Mouse (Mus musculus) ES-Bruce4 (cell line): ENCODE measurements around the gene Etv2. TPM values are rescaled to one million over a fixed set of nuclear protein-coding genes. Genes with fewer than 3 reads are reported as not detected.
A peak's percentile ranks its signal among the peaks of the same experiment; 100 is the strongest.

Experiments used
- H3K27ac ChIP-seq: 2 replicates; pipeline ENCODE4 v1.5.1; 2012; ENCODE audit warnings: low read length, inconsistent platforms; ENCODE audit not compliant: insufficient read depth
- H3K27me3 ChIP-seq: 2 replicates; pipeline ENCODE4 v1.6.1; 2012; ENCODE audit warnings: mild to moderate bottlenecking, low read length, inconsistent platforms; ENCODE audit not compliant: control insufficient read depth, poor library complexity, insufficient read depth, severe bottlenecking
- H3K36me3 ChIP-seq: 2 replicates; pipeline ENCODE4 v1.6.1; 2012; ENCODE audit warnings: inconsistent platforms, mild to moderate bottlenecking, low read length, moderate library complexity; ENCODE audit not compliant: control insufficient read depth, poor library complexity, insufficient read depth, severe bottlenecking
- H3K4me1 ChIP-seq: one replicate; pipeline ENCODE4 v1.8.1; 2011; ENCODE audit warnings: low read length; ENCODE audit not compliant: control insufficient read depth, insufficient read depth
- H3K4me3 ChIP-seq: 2 replicates; pipeline ENCODE4 v1.5.1; 2011; ENCODE audit warnings: low read depth, mild to moderate bottlenecking, low read length
- H3K9ac ChIP-seq: 2 replicates; pipeline ENCODE4 v1.6.1; 2012; ENCODE audit warnings: low read depth, mild to moderate bottlenecking, inconsistent platforms; ENCODE audit not compliant: poor library complexity, severe bottlenecking
- H3K9me3 ChIP-seq: replicated peaks from 2 replicates; pipeline ENCODE4 v1.6.1; 2012; ENCODE audit warnings: mild to moderate bottlenecking, low read length, inconsistent platforms; ENCODE audit not compliant: control insufficient read depth, poor library complexity, insufficient read depth, severe bottlenecking
- CTCF ChIP-seq: IDR thresholded peaks from one replicate; pipeline ENCODE4 v1.8.1; 2011; ENCODE audit warnings: low read depth, low read length
- EP300 ChIP-seq: IDR thresholded peaks from 2 replicates; pipeline ENCODE4 v1.6.1; 2011; ENCODE audit warnings: low read depth, low read length; ENCODE audit not compliant: insufficient read depth
- POLR2A ChIP-seq: IDR thresholded peaks from one replicate; pipeline ENCODE4 v1.8.1; 2011; ENCODE audit warnings: low read length; ENCODE audit not compliant: insufficient read depth
- polyA plus RNA-seq: library from polyadenylated mRNA; stranded (reverse); fragments of >200 nt; gene quantifications from 2 replicates; pipeline ENCODE4 v1.2.4, GENCODE M21; 2011; ENCODE audit warnings: low read depth; ENCODE audit not compliant: missing spikeins, insufficient read depth, insufficient read length

Gene Etv2
- polyA plus RNA-seq, 1 experiment: 3.3 TPM

- Histone ChIP-seq H3K36me3 (no peaks in the 10 kb centered on the region), H3K27ac (no peak overlapping the region), H3K9me3 (no peaks in the 10 kb centered on the region), H3K27me3 (no peaks in the 10 kb centered on the region), H3K9ac (peak overlapping the region; percentile 11; the same call in 1 of the 2 replicates), H3K4me1 (peaks cover 1% of the 10 kb centered on the region), H3K4me3 (peak overlapping the region; percentile 21)
- TF ChIP-seq CTCF: no peak
- no peak for TF ChIP-seq POLR2A
- no peak for TF ChIP-seq EP300
Measured at GRCm38 (mm10) chr7:30633762-30634412, 1.8 kb downstream of the Etv2 start.

GRCm38 (mm10) chr7:30629013-30629412, 6.6 kb downstream of the Etv2 start:
- Histone ChIP-seq H3K4me1 (no peaks in the 10 kb centered on the region), H3K27me3 (no peaks in the 10 kb centered on the region), H3K36me3 (peaks cover 3% of the 10 kb centered on the region; the same call in 1 of the 2 replicates), H3K27ac (no peak overlapping the region), H3K9ac (no peak overlapping the region), H3K4me3 (no peak overlapping the region), H3K9me3 (no peaks in the 10 kb centered on the region)
- TF ChIP-seq POLR2A (no peak), CTCF (no peak), EP300 (no peak)

GRCm38 (mm10) chr7:30626647-30627046, 9.0 kb downstream of the Etv2 start:
- Histone ChIP-seq H3K9ac (peak overlapping the region; percentile 81; the same call in 1 of the 2 replicates), H3K27ac (peak overlapping the region; percentile 67; the same call in 1 of the 2 replicates), H3K27me3 (no peaks in the 10 kb centered on the region), H3K4me3 (no peak overlapping the region), H3K36me3 (peaks cover 16% of the 10 kb centered on the region), H3K4me1 (no peaks in the 10 kb centered on the region), H3K9me3 (no peaks in the 10 kb centered on the region)
- TF ChIP-seq POLR2A: no peak
- TF ChIP-seq CTCF: no peak
- no peak for TF ChIP-seq EP300

- H3K9ac ChIP-seq: peak within 1 kb of the TSS; percentile 81
- TF ChIP-seq CTCF: no peak
- peak; percentile 39 for TF ChIP-seq POLR2A
- no peaks in the 10 kb centered on the region for H3K27me3 ChIP-seq
- no peaks in the 10 kb centered on the region for H3K4me1 ChIP-seq
- peaks cover 16% of the 10 kb centered on the region for H3K36me3 ChIP-seq
- no peaks in the 10 kb centered on the region for H3K9me3 ChIP-seq
- peak within 1 kb of the TSS; percentile 96 for H3K4me3 ChIP-seq
- H3K27ac ChIP-seq: peak within 1 kb of the TSS; percentile 67; the same call in 1 of the 2 replicates
Measured at GRCm38 (mm10) chr7:30625530-30626384, 9.9 kb downstream of the Etv2 start, which contains the start of gene Cox6b1. Gene Cox6b1 (minus strand): TSS chr7:30626151.

- H3K36me3 ChIP-seq: peaks cover 26% of the 10 kb centered on the region
- no peak overlapping the region for H3K9ac ChIP-seq
- no peaks in the 10 kb centered on the region for H3K27me3 ChIP-seq
- TF ChIP-seq POLR2A: no peak
- peak; percentile 58 for TF ChIP-seq CTCF
- H3K4me1 ChIP-seq: no peaks in the 10 kb centered on the region
- no peaks in the 10 kb centered on the region for H3K9me3 ChIP-seq
- H3K27ac ChIP-seq: no peak overlapping the region
- no peak overlapping the region for H3K4me3 ChIP-seq
Measured at GRCm38 (mm10) chr7:30619202-30619601, 16.4 kb downstream of the Etv2 start.

- Histone ChIP-seq H3K27me3 (no peaks in the 10 kb centered on the region), H3K36me3 (peaks cover 23% of the 10 kb centered on the region), H3K4me3 (no peak overlapping the region), H3K9me3 (no peaks in the 10 kb centered on the region), H3K4me1 (no peaks in the 10 kb centered on the region), H3K27ac (no peak overlapping the region), H3K9ac (no peak overlapping the region)
- TF ChIP-seq EP300 (no peak), CTCF (no peak), POLR2A (no peak)
Measured at GRCm38 (mm10) chr7:30618658-30619057, 17.0 kb downstream of the Etv2 start.
